Mouse (Mus musculus): ENCODE measurements around the gene Stx11. TPM values are rescaled to one million over a fixed set of nuclear protein-coding genes. Genes with fewer than 3 reads are reported as not detected.

Gene Stx11
- polyA plus RNA-seq, 1 experiment from 2014 or later = 2.4 TPM

DNA sequence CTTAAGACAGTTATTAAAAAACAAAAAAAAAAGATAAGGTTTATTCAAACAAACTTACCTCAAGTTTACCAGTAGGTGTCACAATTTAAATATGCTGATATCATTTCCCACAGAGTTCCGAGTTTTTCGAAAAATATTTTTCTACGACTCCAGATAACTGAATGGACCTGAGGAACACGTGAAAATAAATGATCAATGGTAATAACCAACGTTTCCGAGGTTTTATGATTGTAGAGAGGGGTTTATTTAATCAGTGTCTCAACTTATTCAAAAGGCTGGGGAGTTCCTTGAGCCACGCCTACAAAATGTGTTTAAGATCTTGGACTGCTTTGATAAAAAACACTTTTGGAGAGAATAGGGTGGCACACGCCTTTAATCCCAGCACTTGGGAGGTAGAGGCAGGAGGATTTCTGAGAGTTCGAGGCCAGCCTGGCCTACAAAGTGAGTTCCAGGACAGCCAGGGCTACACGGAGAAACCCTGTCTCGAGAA lies 42.5 kb downstream of the Stx11 start:
- Histone ChIP-seq H3K9ac (ENCODE audit: low read depth, low read length) (no peak overlapping the region), H3K4me3 (replicated peaks; ENCODE audit: low read depth, low read length) (peak overlapping the region; percentile 64), H3K36me3 (ENCODE audit: insufficient read depth, low read length) (no peaks in the 10 kb centered on the region), H3K27me3 (ENCODE audit: insufficient read depth, low read length) (no peaks in the 10 kb centered on the region), H3K4me2 (ENCODE audit: low read length) (peak overlapping the region; percentile 74), H3K4me1 (replicated peaks; ENCODE audit: insufficient read depth, low read length) (peaks cover 7% of the 10 kb centered on the region; the same call in 1 of the 2 replicates), H3K9me3 (replicated peaks; ENCODE audit: low read length) (no peaks in the 10 kb centered on the region), H3K27ac (no peak overlapping the region)
- peak; percentile 40 for TF ChIP-seq CTCF (IDR thresholded peaks at IDR 0.05; ENCODE audit: low read depth)
- ATAC-seq (replicated peaks; ENCODE audit: low FRiP score, low read depth) (no peak), DNase-seq (ENCODE audit: low spot score) (peak; percentile 63)
- WGBS = 38% methylated on average over 11 of the region's 11 CpGs

DNA sequence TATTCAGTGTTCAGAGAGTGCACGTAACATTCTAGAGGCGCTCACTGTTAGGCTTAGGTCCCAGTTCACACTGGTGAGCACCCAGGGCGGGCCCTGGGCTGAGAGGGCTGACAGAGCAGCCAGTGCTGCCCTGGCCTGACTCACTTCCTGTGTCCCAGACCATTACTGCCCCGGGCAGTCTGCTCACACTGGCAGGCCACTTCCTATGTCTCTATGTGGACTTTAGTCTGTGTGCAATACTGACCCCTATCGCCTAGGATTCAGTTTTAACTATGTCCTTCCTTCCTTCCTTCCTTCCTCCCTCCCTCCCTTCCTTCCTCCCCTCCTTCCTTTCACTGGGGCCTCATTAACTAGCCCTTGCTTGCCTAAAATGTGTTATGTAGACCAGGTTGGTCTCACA lies 44.8 kb downstream of the Stx11 start:
- 44% methylated on average over 5 of the region's 5 CpGs for WGBS
- Histone ChIP-seq H3K36me3 (ENCODE audit: insufficient read depth, low read length) (no peaks in the 10 kb centered on the region), H3K9ac (ENCODE audit: low read depth, low read length) (no peak overlapping the region), H3K27ac (no peak overlapping the region), H3K4me1 (replicated peaks; ENCODE audit: insufficient read depth, low read length) (peaks cover 7% of the 10 kb centered on the region; the same call in 1 of the 2 replicates), H3K9me3 (replicated peaks; ENCODE audit: low read length) (no peaks in the 10 kb centered on the region), H3K27me3 (ENCODE audit: insufficient read depth, low read length) (no peaks in the 10 kb centered on the region), H3K4me3 (replicated peaks; ENCODE audit: low read depth, low read length) (no peak overlapping the region), H3K4me2 (ENCODE audit: low read length) (no peak overlapping the region)
- ATAC-seq (replicated peaks; ENCODE audit: low FRiP score, low read depth) = peak; percentile 69
- peak; percentile 77 for DNase-seq (ENCODE audit: low spot score)
- peak; percentile 68 for TF ChIP-seq CTCF (IDR thresholded peaks at IDR 0.05; ENCODE audit: low read depth)

DNA sequence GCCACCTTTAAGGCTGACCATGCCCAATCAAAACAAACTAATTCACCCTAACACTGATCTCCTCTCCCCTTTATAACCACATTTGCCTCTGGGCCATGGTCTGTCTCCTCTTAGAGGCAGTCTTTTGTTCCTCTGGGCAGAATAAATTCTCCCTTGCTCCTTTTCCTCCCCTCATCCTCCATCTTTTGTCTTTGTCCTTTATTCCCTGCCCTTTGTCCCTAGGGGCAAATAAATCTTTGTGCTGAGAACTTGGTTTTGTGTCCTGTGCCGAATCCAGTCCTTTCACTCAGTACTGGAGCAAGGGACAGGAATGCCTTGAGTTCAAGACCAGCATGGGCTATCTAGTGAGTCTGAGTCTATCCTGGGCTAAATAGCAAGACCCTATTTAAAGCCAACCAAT lies 46.5 kb downstream of the Stx11 start:
- WGBS = 54% methylated on average over 1 of the region's 1 CpGs
- no peaks in the 10 kb centered on the region for H3K36me3 ChIP-seq (ENCODE audit: insufficient read depth, low read length)
- no peak overlapping the region for H3K4me3 ChIP-seq (replicated peaks; ENCODE audit: low read depth, low read length)
- TF ChIP-seq CTCF (IDR thresholded peaks at IDR 0.05; ENCODE audit: low read depth) = no peak
- H3K27ac ChIP-seq = no peak overlapping the region
- DNase-seq (ENCODE audit: low spot score) (no peak), ATAC-seq (replicated peaks; ENCODE audit: low FRiP score, low read depth) (no peak)
- no peaks in the 10 kb centered on the region for H3K4me1 ChIP-seq (replicated peaks; ENCODE audit: insufficient read depth, low read length)
- no peak overlapping the region for H3K9ac ChIP-seq (ENCODE audit: low read depth, low read length)
- no peak overlapping the region for H3K4me2 ChIP-seq (ENCODE audit: low read length)
- H3K9me3 ChIP-seq (replicated peaks; ENCODE audit: low read length) = no peaks in the 10 kb centered on the region
- H3K27me3 ChIP-seq (ENCODE audit: insufficient read depth, low read length) = no peaks in the 10 kb centered on the region

DNA sequence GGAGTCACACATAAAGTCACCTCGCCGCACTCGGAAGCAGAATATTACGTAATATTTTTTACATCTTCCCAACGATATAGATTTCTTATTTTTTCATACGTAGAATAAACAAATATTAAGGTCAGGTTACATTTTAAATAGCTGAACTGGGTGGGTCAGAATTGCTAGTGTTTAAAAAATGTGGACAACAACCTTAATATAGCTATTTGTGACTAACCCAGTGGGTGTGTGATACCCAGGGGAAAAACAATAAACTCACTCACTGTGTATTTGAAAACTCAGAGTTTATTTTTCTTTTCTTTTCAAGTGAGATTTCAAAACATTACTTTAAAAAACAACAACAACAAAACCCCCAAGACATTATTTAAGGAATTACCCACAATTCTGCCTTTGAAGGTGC lies 47.7 kb downstream of the Stx11 start:
- Histone ChIP-seq H3K9me3 (replicated peaks; ENCODE audit: low read length) (no peaks in the 10 kb centered on the region), H3K27me3 (ENCODE audit: insufficient read depth, low read length) (no peaks in the 10 kb centered on the region), H3K4me1 (replicated peaks; ENCODE audit: insufficient read depth, low read length) (no peaks in the 10 kb centered on the region), H3K4me2 (ENCODE audit: low read length) (no peak overlapping the region), H3K36me3 (ENCODE audit: insufficient read depth, low read length) (no peaks in the 10 kb centered on the region), H3K9ac (ENCODE audit: low read depth, low read length) (no peak overlapping the region), H3K27ac (no peak overlapping the region), H3K4me3 (replicated peaks; ENCODE audit: low read depth, low read length) (no peak overlapping the region)
- 61% methylated on average over 6 of the region's 6 CpGs for WGBS
- TF ChIP-seq CTCF (IDR thresholded peaks at IDR 0.05; ENCODE audit: low read depth) = no peak
- DNase-seq (ENCODE audit: low spot score) = no peak
- no peak for ATAC-seq (replicated peaks; ENCODE audit: low FRiP score, low read depth)

- no peak overlapping the region for H3K4me3 ChIP-seq (replicated peaks; ENCODE audit: low read depth, low read length)
- no peak overlapping the region for H3K4me2 ChIP-seq (ENCODE audit: low read length)
- DNase-seq (ENCODE audit: low spot score) (peak; percentile 66), ATAC-seq (replicated peaks; ENCODE audit: low FRiP score, low read depth) (no peak)
- no peaks in the 10 kb centered on the region for H3K9me3 ChIP-seq (replicated peaks; ENCODE audit: low read length)
- no peaks in the 10 kb centered on the region for H3K4me1 ChIP-seq (replicated peaks; ENCODE audit: insufficient read depth, low read length)
- no peak for TF ChIP-seq CTCF (IDR thresholded peaks at IDR 0.05; ENCODE audit: low read depth)
- no peaks in the 10 kb centered on the region for H3K36me3 ChIP-seq (ENCODE audit: insufficient read depth, low read length)
- no peaks in the 10 kb centered on the region for H3K27me3 ChIP-seq (ENCODE audit: insufficient read depth, low read length)
- 40% methylated on average over 7 of the region's 7 CpGs for WGBS
- H3K9ac ChIP-seq (ENCODE audit: low read depth, low read length) = no peak overlapping the region
- H3K27ac ChIP-seq = no peak overlapping the region
These were observed 48.3 kb downstream of the Stx11 start for GRCm38 (mm10) chr10:12915826-12916225.

GRCm38 (mm10) chr10:12914203-12914602 lies 49.9 kb downstream of the Stx11 start:
- Histone ChIP-seq H3K4me3 (replicated peaks; ENCODE audit: low read depth, low read length) (no peak overlapping the region), H3K27ac (no peak overlapping the region), H3K36me3 (ENCODE audit: insufficient read depth, low read length) (no peaks in the 10 kb centered on the region), H3K9ac (ENCODE audit: low read depth, low read length) (no peak overlapping the region), H3K4me2 (ENCODE audit: low read length) (no peak overlapping the region), H3K9me3 (replicated peaks; ENCODE audit: low read length) (no peaks in the 10 kb centered on the region), H3K4me1 (replicated peaks; ENCODE audit: insufficient read depth, low read length) (no peaks in the 10 kb centered on the region), H3K27me3 (ENCODE audit: insufficient read depth, low read length) (no peaks in the 10 kb centered on the region)
- ATAC-seq (replicated peaks; ENCODE audit: low FRiP score, low read depth) (no peak), DNase-seq (ENCODE audit: low spot score) (no peak)
- WGBS = 95% methylated on average over 1 of the region's 1 CpGs
- no peak for TF ChIP-seq CTCF (IDR thresholded peaks at IDR 0.05; ENCODE audit: low read depth)

DNA sequence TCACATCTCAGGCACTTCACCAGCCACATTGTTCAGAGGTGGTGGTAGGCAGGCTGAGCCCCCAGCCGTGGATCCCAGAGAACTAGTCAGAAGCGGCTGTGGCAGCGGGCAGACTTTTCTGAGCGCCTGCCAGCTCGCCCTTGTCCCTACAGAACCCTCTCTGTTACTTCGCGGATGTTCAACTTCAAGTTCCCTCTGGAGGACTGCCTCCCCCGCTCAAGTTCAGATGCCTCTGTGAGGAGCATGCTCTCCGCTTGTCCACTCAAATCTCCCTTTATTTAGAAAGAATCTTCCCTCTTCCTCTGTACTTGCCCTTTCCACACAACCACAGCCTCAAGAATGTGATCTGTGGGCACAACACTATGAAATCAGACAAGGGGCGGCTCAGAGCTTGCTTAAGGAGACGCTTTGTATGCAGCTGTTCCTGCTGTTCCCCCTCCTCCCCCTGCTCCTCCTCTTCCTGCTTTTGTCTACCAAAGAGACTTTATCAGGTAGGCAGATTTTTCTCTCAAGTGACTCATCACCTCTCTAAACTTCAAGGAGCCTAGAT lies 52.0 kb downstream of the Stx11 start:
- Histone ChIP-seq H3K9me3 (replicated peaks; ENCODE audit: low read length) (no peaks in the 10 kb centered on the region), H3K27ac (peak overlapping the region; percentile 11; the same call in 1 of the 2 replicates), H3K4me3 (replicated peaks; ENCODE audit: low read depth, low read length) (no peak overlapping the region), H3K4me2 (ENCODE audit: low read length) (peak overlapping the region; percentile 41), H3K4me1 (replicated peaks; ENCODE audit: insufficient read depth, low read length) (no peaks in the 10 kb centered on the region), H3K36me3 (ENCODE audit: insufficient read depth, low read length) (no peaks in the 10 kb centered on the region), H3K9ac (ENCODE audit: low read depth, low read length) (peak overlapping the region; percentile 31; the same call in 1 of the 2 replicates), H3K27me3 (ENCODE audit: insufficient read depth, low read length) (no peaks in the 10 kb centered on the region)
- ATAC-seq (replicated peaks; ENCODE audit: low FRiP score, low read depth) (no peak), DNase-seq (ENCODE audit: low spot score) (peak; percentile 54)
- TF ChIP-seq CTCF (IDR thresholded peaks at IDR 0.05; ENCODE audit: low read depth) = no peak
- 43% methylated on average over 11 of the region's 11 CpGs for WGBS

All from kidney, postnatal 0 days (tissue).